Mouse (Mus musculus) inflammation-experienced regulatory T-cells, adult 6 months (primary cell): Measurements from ENCODE around the gene Nxpe3. TPM values are rescaled to one million over a fixed set of nuclear protein-coding genes. Genes with fewer than 3 reads are reported as not detected.

Source experiments
- ATAC-seq: one replicate; pipeline ENCODE4 v1.8.0; 2017
- polyA plus RNA-seq, 3 experiments: library from polyadenylated mRNA; unstranded; fragments of 100-300 nt; shearing (Covaris generic); gene quantifications; one replicate each; pipeline ENCODE4 v1.2.1; 2017

Gene Nxpe3
- polyA plus RNA-seq, result 10 to 100 TPM; 13.7 to 36.9 (median 22.6) TPM

- ATAC-seq, result peak; percentile 85
These were observed at the start of gene Nxpe3 for GRCm38 (mm10) chr16:55894893-55895650. Gene Nxpe3, minus strand, starts transcription at chr16:55895285.

GRCm38 (mm10) chr16:55940781-55941180, 45.7 kb upstream of the Nxpe3 start:
- ATAC-seq, result no peak

- ATAC-seq, result no peak
These were observed 44.6 kb upstream of the Nxpe3 start for GRCm38 (mm10) chr16:55939703-55940102.

- ATAC-seq, result no peak
These were observed 43.7 kb upstream of the Nxpe3 start for GRCm38 (mm10) chr16:55938761-55939160.

- peak; percentile 97 for ATAC-seq
These were observed 39.5 kb upstream of the Nxpe3 start, which contains the start of gene Cep97 for GRCm38 (mm10) chr16:55934453-55935037. Gene Cep97, minus strand, starts transcription at chr16:55934855.

GRCm38 (mm10) chr16:55933681-55934343, 38.7 kb upstream of the Nxpe3 start:
- peak; percentile 19 for ATAC-seq

- ATAC-seq, result peak; percentile 82
These were observed 28.9 kb upstream of the Nxpe3 start for GRCm38 (mm10) chr16:55924010-55924409.

GRCm38 (mm10) chr16:55922079-55922478, 27.0 kb upstream of the Nxpe3 start:
- no peak for ATAC-seq

GRCm38 (mm10) chr16:55914716-55915115, 19.6 kb upstream of the Nxpe3 start:
- no peak for ATAC-seq

GRCm38 (mm10) chr16:55910208-55910793, 15.2 kb upstream of the Nxpe3 start:
- no peak for ATAC-seq

- ATAC-seq, result peak; percentile 86
These were observed 12.0 kb upstream of the Nxpe3 start for GRCm38 (mm10) chr16:55906928-55907679.

- no peak for ATAC-seq
These were observed 10.3 kb upstream of the Nxpe3 start for GRCm38 (mm10) chr16:55905370-55905769.

GRCm38 (mm10) chr16:55901839-55902756, 7.0 kb upstream of the Nxpe3 start:
- no peak for ATAC-seq

GRCm38 (mm10) chr16:55898385-55899002, 3.4 kb upstream of the Nxpe3 start:
- ATAC-seq, result no peak

GRCm38 (mm10) chr16:55895651-55896095, 588 bp upstream of the Nxpe3 start:
- peak; percentile 13 for ATAC-seq

GRCm38 (mm10) chr16:55894536-55894892, 571 bp downstream of the Nxpe3 start:
- ATAC-seq, result no peak

GRCm38 (mm10) chr16:55893410-55894107, 1.5 kb downstream of the Nxpe3 start:
- ATAC-seq, result no peak

- no peak for ATAC-seq
These were observed 2.6 kb downstream of the Nxpe3 start for GRCm38 (mm10) chr16:55892484-55892883.

- no peak for ATAC-seq
These were observed 3.7 kb downstream of the Nxpe3 start for GRCm38 (mm10) chr16:55891346-55891745.
